Mouse (Mus musculus): ENCODE data around the gene Sall4.

DNA sequence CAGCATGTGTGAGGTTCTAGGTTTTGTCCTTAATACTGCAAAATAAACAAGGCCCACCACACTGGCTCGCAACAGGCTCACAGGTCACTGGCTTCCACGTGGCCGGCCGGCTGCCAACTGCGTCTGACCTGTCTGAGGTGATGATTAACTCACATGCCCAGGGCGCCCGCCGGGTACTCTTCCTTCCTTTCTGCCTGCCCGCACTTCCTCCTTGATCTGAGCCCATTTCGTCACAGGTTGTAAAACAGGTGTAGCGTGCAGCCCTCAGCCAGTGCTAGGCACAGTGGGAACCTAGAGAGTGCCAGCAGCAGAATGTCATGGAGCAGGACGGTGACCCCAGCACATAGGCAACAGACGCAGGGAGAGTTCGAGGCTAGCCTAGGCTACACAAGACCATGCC lies 46.4 kb downstream of the Sall4 start:
- no peak for TF ChIP-seq HCFC1 (IDR thresholded peaks at IDR 0.05; ENCODE audit: borderline replicate concordance, insufficient read depth, low read length)
- no peak for TF ChIP-seq ZNF384 (IDR thresholded peaks at IDR 0.05; ENCODE audit: low read depth, low read length)
- TF ChIP-seq CHD2 (IDR thresholded peaks at IDR 0.05; ENCODE audit: low read depth, low read length): no peak
- TF ChIP-seq ZC3H11A (IDR thresholded peaks at IDR 0.05; ENCODE audit: borderline replicate concordance, low read depth, low read length): no peak
